Mouse (Mus musculus): Measurements from ENCODE around the gene Acacb. TPM values are rescaled to one million over a fixed set of nuclear protein-coding genes. Genes with fewer than 3 reads are reported as not detected.

Gene Acacb
- polyA plus RNA-seq, 2 experiments = 2.7 to 4.9 TPM

DNA sequence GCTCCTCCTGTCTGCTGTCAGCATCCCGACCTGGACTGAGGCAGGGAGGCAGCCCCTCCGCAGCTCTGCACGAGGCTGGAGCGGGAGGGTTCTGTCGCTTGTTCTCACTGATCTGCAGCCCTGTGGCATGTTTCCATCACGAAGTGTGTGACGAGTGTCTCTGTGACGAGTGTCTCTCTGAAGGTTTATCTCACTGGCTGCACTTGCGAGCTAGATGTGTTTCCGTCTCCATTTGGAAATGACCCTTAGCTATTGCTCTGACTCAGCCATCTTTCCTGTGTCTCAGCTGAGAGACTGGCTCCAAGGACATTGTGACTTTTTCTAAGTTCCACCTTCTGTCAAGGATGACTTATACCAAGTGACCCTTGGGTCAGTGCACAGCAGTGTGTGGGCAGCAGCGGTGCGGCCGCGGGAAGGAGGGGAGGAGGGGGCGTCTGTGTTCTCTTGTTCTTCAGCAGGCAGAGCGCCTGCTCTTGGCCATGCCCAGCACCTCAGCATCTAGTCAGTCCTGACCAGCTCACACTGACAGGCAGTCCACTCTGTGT lies 39.9 kb upstream of the Acacb start:
- Histone ChIP-seq H3K9me3 (ENCODE audit: control insufficient read depth, low read length) (no peaks in the 10 kb centered on the region), H3K4me2 (replicated peaks; ENCODE audit: low read depth, low read length, severe bottlenecking) (no peak overlapping the region), H3K9ac (ENCODE audit: low read depth, low read length, severe bottlenecking) (no peak overlapping the region), H3K4me3 (replicated peaks; ENCODE audit: low read length) (no peak overlapping the region), H3K4me1 (ENCODE audit: control insufficient read depth, insufficient read depth, low read length) (no peaks in the 10 kb centered on the region; the same call in 1 of the 2 replicates), H3K27ac (replicated peaks; ENCODE audit: low read depth, low read length) (no peak overlapping the region), H3K36me3 (ENCODE audit: control insufficient read depth, insufficient read depth, low read length) (peaks cover 67% of the 10 kb centered on the region), H3K27me3 (ENCODE audit: control insufficient read depth, insufficient read depth, low read length) (no peaks in the 10 kb centered on the region)
- ATAC-seq (ENCODE audit: low FRiP score, low read depth) = no peak
- 79% methylated on average over 16 of the region's 16 CpGs for WGBS
- TF ChIP-seq POLR2A (IDR thresholded peaks at IDR 0.05; ENCODE audit: borderline replicate concordance, extremely low read depth, insufficient read depth, insufficient read length) = no peak
- no peak for DNase-seq (ENCODE audit: low spot score)

DNA sequence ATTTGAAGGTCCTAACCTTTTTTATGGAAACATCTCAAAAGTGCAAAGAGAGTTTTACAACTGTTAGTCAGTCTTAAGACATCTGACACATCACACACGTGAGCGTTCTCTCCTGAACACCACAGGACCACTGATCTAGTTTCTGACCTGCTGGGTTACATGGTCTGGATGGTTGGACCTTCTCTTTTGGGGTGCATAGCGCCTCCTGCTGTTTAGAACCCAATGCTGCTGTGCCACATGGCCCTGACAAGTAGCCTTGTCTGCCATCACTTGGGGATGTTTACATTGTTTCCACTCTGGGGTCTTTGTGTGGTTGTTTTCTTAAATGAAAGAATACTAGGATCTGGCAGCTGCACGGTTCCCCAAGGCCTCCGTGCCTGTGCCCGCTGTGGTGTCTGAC lies 33.0 kb upstream of the Acacb start:
- H3K27me3 ChIP-seq (ENCODE audit: control insufficient read depth, insufficient read depth, low read length) = no peaks in the 10 kb centered on the region
- no peak overlapping the region for H3K27ac ChIP-seq (replicated peaks; ENCODE audit: low read depth, low read length)
- H3K4me3 ChIP-seq (replicated peaks; ENCODE audit: low read length) = no peak overlapping the region
- H3K4me1 ChIP-seq (ENCODE audit: control insufficient read depth, insufficient read depth, low read length) = no peaks in the 10 kb centered on the region
- DNase-seq (ENCODE audit: low spot score) (no peak), ATAC-seq (ENCODE audit: low FRiP score, low read depth) (no peak)
- H3K36me3 ChIP-seq (ENCODE audit: control insufficient read depth, insufficient read depth, low read length) = peaks cover 91% of the 10 kb centered on the region
- WGBS = 90% methylated on average over 6 of the region's 6 CpGs
- H3K9ac ChIP-seq (ENCODE audit: low read depth, low read length, severe bottlenecking) = no peak overlapping the region
- no peaks in the 10 kb centered on the region for H3K9me3 ChIP-seq (ENCODE audit: control insufficient read depth, low read length)
- no peak for TF ChIP-seq POLR2A (IDR thresholded peaks at IDR 0.05; ENCODE audit: borderline replicate concordance, extremely low read depth, insufficient read depth, insufficient read length)
- H3K4me2 ChIP-seq (replicated peaks; ENCODE audit: low read depth, low read length, severe bottlenecking) = no peak overlapping the region

DNA sequence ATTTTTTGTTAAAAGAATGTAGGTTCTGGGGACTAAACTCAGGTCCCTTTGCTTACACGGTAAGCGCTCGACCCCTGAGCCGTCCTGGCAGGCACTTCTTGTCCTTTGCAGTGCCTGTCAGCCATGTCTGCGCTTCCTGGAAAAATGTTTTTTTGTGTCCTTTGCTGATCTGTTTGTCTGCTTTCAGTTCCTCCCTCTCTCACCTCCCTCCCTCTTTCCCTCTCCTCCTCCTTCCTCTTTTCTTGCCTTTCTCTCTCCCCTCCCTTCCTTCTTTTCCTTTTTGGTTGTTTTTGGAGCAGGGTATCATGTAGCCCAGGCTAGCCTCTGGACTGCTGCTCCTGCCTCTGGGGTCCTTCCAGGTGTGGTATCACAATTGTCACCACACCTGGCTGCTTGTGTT lies 31.3 kb upstream of the Acacb start:
- WGBS = 80% methylated on average over 5 of the region's 5 CpGs
- Histone ChIP-seq H3K4me3 (replicated peaks; ENCODE audit: low read length) (no peak overlapping the region), H3K4me2 (replicated peaks; ENCODE audit: low read depth, low read length, severe bottlenecking) (no peak overlapping the region), H3K4me1 (ENCODE audit: control insufficient read depth, insufficient read depth, low read length) (no peaks in the 10 kb centered on the region), H3K36me3 (ENCODE audit: control insufficient read depth, insufficient read depth, low read length) (peaks cover 85% of the 10 kb centered on the region), H3K9me3 (ENCODE audit: control insufficient read depth, low read length) (no peaks in the 10 kb centered on the region), H3K27me3 (ENCODE audit: control insufficient read depth, insufficient read depth, low read length) (no peaks in the 10 kb centered on the region), H3K27ac (replicated peaks; ENCODE audit: low read depth, low read length) (no peak overlapping the region), H3K9ac (ENCODE audit: low read depth, low read length, severe bottlenecking) (no peak overlapping the region)
- no peak for TF ChIP-seq POLR2A (IDR thresholded peaks at IDR 0.05; ENCODE audit: borderline replicate concordance, extremely low read depth, insufficient read depth, insufficient read length)
- ATAC-seq (ENCODE audit: low FRiP score, low read depth) (no peak), DNase-seq (ENCODE audit: low spot score) (no peak)

DNA sequence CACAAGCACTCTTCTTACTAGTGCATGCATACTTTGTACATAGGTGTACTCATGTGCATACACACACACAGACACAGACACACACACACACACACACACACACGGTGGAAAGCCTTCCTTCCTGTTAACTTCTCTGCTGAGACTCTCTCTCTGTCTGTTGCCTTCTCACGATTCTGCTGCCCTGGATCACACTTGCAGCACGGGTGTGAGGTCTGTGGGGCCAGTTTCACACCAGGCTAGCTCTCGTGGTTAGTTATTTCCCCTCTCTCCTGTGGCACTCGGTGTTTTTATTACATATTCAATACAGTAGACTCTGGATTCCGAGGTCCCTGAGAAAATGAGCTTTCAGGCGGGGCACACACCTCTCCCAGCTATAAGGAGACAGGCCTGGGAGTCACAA lies 29.7 kb upstream of the Acacb start:
- Histone ChIP-seq H3K36me3 (ENCODE audit: control insufficient read depth, insufficient read depth, low read length) (peaks cover 86% of the 10 kb centered on the region), H3K27me3 (ENCODE audit: control insufficient read depth, insufficient read depth, low read length) (no peaks in the 10 kb centered on the region), H3K4me1 (ENCODE audit: control insufficient read depth, insufficient read depth, low read length) (no peaks in the 10 kb centered on the region), H3K27ac (replicated peaks; ENCODE audit: low read depth, low read length) (no peak overlapping the region), H3K9ac (ENCODE audit: low read depth, low read length, severe bottlenecking) (no peak overlapping the region), H3K4me3 (replicated peaks; ENCODE audit: low read length) (no peak overlapping the region), H3K9me3 (ENCODE audit: control insufficient read depth, low read length) (no peaks in the 10 kb centered on the region), H3K4me2 (replicated peaks; ENCODE audit: low read depth, low read length, severe bottlenecking) (no peak overlapping the region)
- ATAC-seq (ENCODE audit: low FRiP score, low read depth) (no peak), DNase-seq (ENCODE audit: low spot score) (no peak)
- WGBS = 76% methylated on average over 7 of the region's 7 CpGs
- TF ChIP-seq POLR2A (IDR thresholded peaks at IDR 0.05; ENCODE audit: borderline replicate concordance, extremely low read depth, insufficient read depth, insufficient read length) = no peak

DNA sequence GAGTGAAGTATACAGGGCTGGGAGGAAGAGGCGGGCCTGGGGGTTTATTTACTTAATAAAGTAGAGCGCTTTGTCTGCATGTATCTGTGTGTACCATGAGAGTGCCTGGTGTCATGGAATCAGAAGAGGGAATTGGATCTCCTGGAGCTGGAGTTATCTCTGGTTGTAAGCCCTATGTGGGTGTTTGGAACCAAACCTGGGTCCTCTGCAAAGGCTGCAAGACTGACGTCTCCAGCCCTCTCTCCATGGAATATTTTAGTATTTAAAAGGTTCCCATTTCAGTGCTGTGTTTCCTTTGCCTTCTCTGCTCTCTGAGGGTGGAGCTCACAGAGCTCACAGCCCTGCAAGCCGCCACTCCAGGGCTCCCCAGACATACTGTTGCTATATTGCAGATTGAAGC lies 26.5 kb upstream of the Acacb start:
- Histone ChIP-seq H3K9me3 (ENCODE audit: control insufficient read depth, low read length) (no peaks in the 10 kb centered on the region), H3K36me3 (ENCODE audit: control insufficient read depth, insufficient read depth, low read length) (peaks cover 86% of the 10 kb centered on the region), H3K27me3 (ENCODE audit: control insufficient read depth, insufficient read depth, low read length) (no peaks in the 10 kb centered on the region), H3K4me1 (ENCODE audit: control insufficient read depth, insufficient read depth, low read length) (no peaks in the 10 kb centered on the region), H3K4me2 (replicated peaks; ENCODE audit: low read depth, low read length, severe bottlenecking) (no peak overlapping the region), H3K27ac (replicated peaks; ENCODE audit: low read depth, low read length) (no peak overlapping the region), H3K4me3 (replicated peaks; ENCODE audit: low read length) (no peak overlapping the region), H3K9ac (ENCODE audit: low read depth, low read length, severe bottlenecking) (no peak overlapping the region)
- TF ChIP-seq POLR2A (IDR thresholded peaks at IDR 0.05; ENCODE audit: borderline replicate concordance, extremely low read depth, insufficient read depth, insufficient read length) = no peak
- WGBS = 79% methylated on average over 4 of the region's 4 CpGs
- no peak for DNase-seq (ENCODE audit: low spot score)
- no peak for ATAC-seq (ENCODE audit: low FRiP score, low read depth)

DNA sequence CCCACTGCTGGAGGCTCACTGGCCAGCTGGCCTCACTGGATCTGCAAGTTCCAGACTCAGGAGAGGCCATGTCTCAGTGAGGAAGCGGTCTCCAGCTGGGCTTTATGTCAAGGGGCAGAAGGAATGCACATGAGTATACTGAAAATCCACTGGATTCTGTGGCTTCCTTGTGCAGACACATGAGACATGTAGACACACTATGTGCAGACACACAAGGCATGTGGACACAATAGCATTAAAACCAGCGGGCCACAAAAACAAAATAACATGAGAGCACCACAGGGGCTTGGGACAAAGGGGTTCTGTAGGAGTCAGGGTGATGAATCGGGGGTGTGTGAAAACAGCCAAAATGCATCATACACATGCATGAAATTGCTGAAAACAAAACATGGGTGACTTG lies 20.3 kb upstream of the Acacb start:
- H3K9ac ChIP-seq (ENCODE audit: low read depth, low read length, severe bottlenecking) = no peak overlapping the region
- peaks cover 33% of the 10 kb centered on the region for H3K36me3 ChIP-seq (ENCODE audit: control insufficient read depth, insufficient read depth, low read length)
- H3K27ac ChIP-seq (replicated peaks; ENCODE audit: low read depth, low read length) = no peak overlapping the region
- no peaks in the 10 kb centered on the region for H3K27me3 ChIP-seq (ENCODE audit: control insufficient read depth, insufficient read depth, low read length)
- H3K4me2 ChIP-seq (replicated peaks; ENCODE audit: low read depth, low read length, severe bottlenecking) = no peak overlapping the region
- no peak overlapping the region for H3K4me3 ChIP-seq (replicated peaks; ENCODE audit: low read length)
- H3K4me1 ChIP-seq (ENCODE audit: control insufficient read depth, insufficient read depth, low read length) = no peaks in the 10 kb centered on the region
- no peaks in the 10 kb centered on the region for H3K9me3 ChIP-seq (ENCODE audit: control insufficient read depth, low read length)
- no peak for TF ChIP-seq POLR2A (IDR thresholded peaks at IDR 0.05; ENCODE audit: borderline replicate concordance, extremely low read depth, insufficient read depth, insufficient read length)
- WGBS = 95% methylated on average over 3 of the region's 3 CpGs
- ATAC-seq (ENCODE audit: low FRiP score, low read depth) = no peak
- DNase-seq (ENCODE audit: low spot score) = no peak
